12 mouse cellular contexts compared by ENCODE assay signal in genomic region chr7:72438552-72438951, GRCm38 (mm10).
DNase-seq lines count a peak whose midpoint lies in the region; ATAC-seq and TF ChIP-seq lines count a peak whose summit lies in the region.
"Had no signal": no experiment of that assay in that cellular context is flagged by ENCODE, and none has a peak within 500 bp of the region (broad histone marks: within the 10 kb centered on the region; RNA-seq: fewer than 3 reads in every experiment).

No protein-coding gene starts in this region.

- TF ChIP-seq POLR2A in lung, adult 2 months (IDR thresholded peaks at IDR 0.05; ENCODE audit: borderline replicate concordance, extremely low read depth, low read depth, low read length) = no peak

- H3K4me3 ChIP-seq in embryonic facial prominence, embryonic 11.5 days (ENCODE audit: low read depth, low read length) = no peak overlapping the region
- no peak overlapping the region for H3K4me3 ChIP-seq in embryonic facial prominence, embryonic 10.5 days
- no peak overlapping the region for H3K4me3 ChIP-seq in lung, embryonic 14.5 days (ENCODE audit: low read depth, low read length)
- H3K4me3 ChIP-seq in lung, adult 2 months (replicated peaks; ENCODE audit: extremely low read depth, low read depth, low read length) = no peak overlapping the region
- H3K4me3 ChIP-seq: heart, embryonic 15.5 days; lung, embryonic 15.5 days had no signal

- no peak overlapping the region for H3K27ac ChIP-seq in embryonic facial prominence, embryonic 11.5 days (replicated peaks; ENCODE audit: low read depth, low read length)
- H3K27ac ChIP-seq in embryonic facial prominence, embryonic 10.5 days (replicated peaks) = no peak overlapping the region
- H3K27ac ChIP-seq in lung, embryonic 14.5 days (ENCODE audit: low read depth) = no peak overlapping the region
- H3K27ac ChIP-seq: heart, embryonic 15.5 days; lung, embryonic 15.5 days had no signal

- H3K27me3 ChIP-seq in embryonic facial prominence, embryonic 11.5 days (ENCODE audit: control insufficient read depth, insufficient read depth, low read length) = no peaks in the 10 kb centered on the region
- no peaks in the 10 kb centered on the region for H3K27me3 ChIP-seq in embryonic facial prominence, embryonic 10.5 days (replicated peaks; ENCODE audit: low read depth, poor library complexity, severe bottlenecking)
- H3K27me3 ChIP-seq in lung, embryonic 14.5 days (ENCODE audit: insufficient read depth, low read length) = no peaks in the 10 kb centered on the region
- H3K27me3 ChIP-seq: heart, embryonic 15.5 days; lung, embryonic 15.5 days had no signal

- 48% methylated on average over 2 of the region's 2 CpGs for WGBS in embryonic facial prominence, embryonic 11.5 days
- WGBS in embryonic facial prominence, embryonic 10.5 days = 52% methylated on average over 2 of the region's 2 CpGs
- WGBS in lung, embryonic 14.5 days = 30% methylated on average over 2 of the region's 2 CpGs
- WGBS in lung, adult 2 months = 38% methylated on average over 2 of the region's 2 CpGs

- DNase-seq in embryonic facial prominence, embryonic 11.5 days (ENCODE audit: low spot score) = peak; percentile 30
- DNase-seq in embryonic facial prominence, embryonic 10.5 days (ENCODE audit: low spot score) = no peak
- peak; percentile 78 for DNase-seq in lung, embryonic 14.5 days
- DNase-seq in lung, adult 2 months = no peak
- peak; percentile 8 for DNase-seq in brain, adult 2 months (ENCODE audit: low read depth, low spot score)
- DNase-seq in heart, postnatal 10 days = peak; percentile 53 to 62
- DNase-seq in spleen, postnatal 14 days (ENCODE audit: low spot score in 2 of 2) = no peak
- no peak for DNase-seq in kidney, postnatal 36 days
- DNase-seq: right cerebral cortex, postnatal 14 days had no signal

- no peaks in the 10 kb centered on the region for H3K9me3 ChIP-seq in embryonic facial prominence, embryonic 11.5 days (replicated peaks; ENCODE audit: control insufficient read depth, low read length)
- H3K9me3 ChIP-seq in embryonic facial prominence, embryonic 10.5 days = no peaks in the 10 kb centered on the region
- H3K9me3 ChIP-seq in lung, embryonic 14.5 days (ENCODE audit: low read depth, low read length) = no peaks in the 10 kb centered on the region
- H3K9me3 ChIP-seq: heart, embryonic 15.5 days; lung, embryonic 15.5 days had no signal

- no peak overlapping the region for H3K4me2 ChIP-seq in embryonic facial prominence, embryonic 11.5 days (ENCODE audit: low read depth, low read length)
- no peak overlapping the region for H3K4me2 ChIP-seq in lung, embryonic 14.5 days
- H3K4me2 ChIP-seq: heart, embryonic 15.5 days; lung, embryonic 15.5 days had no signal

- H3K4me1 ChIP-seq in embryonic facial prominence, embryonic 11.5 days (ENCODE audit: control insufficient read depth, insufficient read depth, low read length) = no peaks in the 10 kb centered on the region
- H3K4me1 ChIP-seq in embryonic facial prominence, embryonic 10.5 days = peaks cover 3% of the 10 kb centered on the region; the same call in 1 of the 2 replicates
- H3K4me1 ChIP-seq in lung, embryonic 14.5 days (ENCODE audit: insufficient read depth) = no peaks in the 10 kb centered on the region; the same call in 1 of the 2 replicates
- H3K4me1 ChIP-seq in lung, adult 2 months (ENCODE audit: control insufficient read depth, insufficient read depth, low read length) = no peaks in the 10 kb centered on the region
- H3K4me1 ChIP-seq: heart, embryonic 15.5 days had no signal

- no peaks in the 10 kb centered on the region for H3K36me3 ChIP-seq in embryonic facial prominence, embryonic 11.5 days (replicated peaks; ENCODE audit: control insufficient read depth, insufficient read depth, low read depth, low read length)
- no peaks in the 10 kb centered on the region for H3K36me3 ChIP-seq in embryonic facial prominence, embryonic 10.5 days (replicated peaks)
- H3K36me3 ChIP-seq in lung, embryonic 14.5 days (ENCODE audit: insufficient read depth) = no peaks in the 10 kb centered on the region
- H3K36me3 ChIP-seq: heart, embryonic 15.5 days; lung, embryonic 15.5 days had no signal

- intact Hi-C loops in heart, postnatal 10 days (cut with DNase I) = no loop called here

- ATAC-seq in embryonic facial prominence, embryonic 11.5 days (replicated peaks; ENCODE audit: insufficient number of reproducible peaks, low FRiP score, low TSS enrichment, low read depth) = no peak
- ATAC-seq in lung, embryonic 14.5 days (ENCODE audit: insufficient read depth) = no peak
- ATAC-seq: CD4-positive, CD25-positive, alpha-beta regulatory T cell, adult 4 months had no signal

- TF ChIP-seq CTCF in lung, embryonic 14.5 days (IDR thresholded peaks at IDR 0.05; ENCODE audit: low read depth) = no peak
- no peak for TF ChIP-seq CTCF in lung, adult 2 months (IDR thresholded peaks at IDR 0.05; ENCODE audit: insufficient read depth, low read length)

- H3K9ac ChIP-seq in embryonic facial prominence, embryonic 11.5 days (replicated peaks; ENCODE audit: low read length) = no peak overlapping the region
- no peak overlapping the region for H3K9ac ChIP-seq in lung, embryonic 14.5 days
- H3K9ac ChIP-seq: heart, embryonic 15.5 days; lung, embryonic 15.5 days had no signal

Comparison
In these comparisons a context has a peak if more than half of its experiments do, and no peak if none do; other contexts are left out.
1. DNase-seq: peak in embryonic facial prominence, embryonic 11.5 days (single experiment), lung, embryonic 14.5 days (single experiment), brain, adult 2 months (single experiment) and heart, postnatal 10 days (2 of 2); none in embryonic facial prominence, embryonic 10.5 days (single experiment), lung, adult 2 months (single experiment), spleen, postnatal 14 days (0 of 2) and kidney, postnatal 36 days (0 of 2).